Mouse (Mus musculus): ENCODE measurements around the gene Ctxn2.
"Not testable (repeated sequence)": the region's sequence is repeated elsewhere in the genome, so short reads cannot be mapped to it uniquely, and the experiment has no call there.

The Ctxn2 gene

DNA sequence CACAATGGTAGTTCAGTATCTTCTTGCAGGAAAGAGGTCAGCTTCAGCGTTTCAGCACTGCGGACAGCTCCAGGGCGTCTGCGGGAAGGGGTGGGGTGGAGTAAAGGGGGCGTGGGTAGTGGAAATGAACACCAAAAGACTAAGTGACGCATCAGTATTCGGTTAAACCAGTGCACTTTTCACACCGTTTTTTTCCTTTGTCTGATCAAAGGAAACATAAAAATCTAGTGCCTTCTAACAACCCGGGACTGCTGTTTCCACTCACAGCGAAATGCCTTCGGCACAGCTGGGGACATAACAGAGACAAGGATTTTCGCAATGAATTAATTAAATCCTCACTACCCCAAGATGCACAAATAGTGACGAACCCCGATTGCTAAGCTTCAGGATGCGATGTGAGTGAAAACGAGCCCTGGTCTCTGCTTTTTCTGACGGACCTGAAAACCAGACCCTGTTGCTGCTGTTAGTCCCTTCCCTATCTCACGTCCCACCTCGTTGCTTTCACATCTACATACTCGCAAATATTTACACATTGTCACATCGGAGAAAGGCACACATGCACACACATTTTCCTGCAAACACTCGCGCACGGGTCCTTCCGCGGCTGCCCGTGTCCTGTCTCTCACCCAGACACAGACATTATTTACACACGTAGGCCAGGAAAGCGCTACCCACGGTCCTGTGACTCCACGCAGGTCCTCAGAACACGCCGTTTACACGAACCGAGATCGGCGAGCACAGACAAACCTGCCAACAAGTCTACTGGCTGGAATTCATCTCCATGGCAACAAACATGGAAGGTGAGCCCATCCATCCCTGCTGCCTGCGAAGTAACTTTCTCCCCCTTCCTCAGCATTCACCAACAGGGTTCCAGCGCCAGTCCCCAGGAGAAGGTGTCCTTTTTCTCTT lies at the start of gene Ctxn2:
Gene Ctxn2 (plus strand): TSS at position 790 of the 909 bp plus-strand sequence.
- DNase-seq (ENCODE audit: low read depth, low spot score) = peak; percentile 72

DNA sequence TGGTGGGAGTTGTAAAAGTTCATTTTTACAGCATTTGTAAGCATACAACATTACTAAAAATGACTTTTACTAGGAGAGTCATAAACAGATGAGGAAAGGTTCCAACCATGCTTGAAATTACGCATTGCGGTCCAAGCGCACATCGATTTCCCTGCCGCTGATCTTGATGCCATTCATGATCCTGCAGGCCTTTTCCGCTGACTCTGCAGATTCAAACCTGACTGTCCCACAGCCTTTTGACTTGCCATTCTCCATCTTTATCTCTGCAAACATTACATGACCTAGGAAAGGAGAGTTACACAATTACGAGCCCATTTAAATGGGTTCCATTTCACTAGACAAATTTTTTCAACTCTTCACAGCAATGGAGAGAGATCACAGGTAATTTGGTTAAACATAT lies 47.7 kb upstream of the Ctxn2 start:
- no peak for DNase-seq (ENCODE audit: low read depth, low spot score)

GRCm38 (mm10) chr2:125092123-125092522 lies 44.4 kb upstream of the Ctxn2 start:
- not testable (repeated sequence) for DNase-seq (ENCODE audit: low read depth, low spot score)

- DNase-seq (ENCODE audit: low read depth, low spot score) = not testable (repeated sequence)
Measured at GRCm38 (mm10) chr2:125104491-125104890, 32.0 kb upstream of the Ctxn2 start.

- not testable (repeated sequence) for DNase-seq (ENCODE audit: low read depth, low spot score)
Measured at GRCm38 (mm10) chr2:125106536-125106935, 30.0 kb upstream of the Ctxn2 start.

GRCm38 (mm10) chr2:125119381-125120110 lies 16.9 kb upstream of the Ctxn2 start:
- no peak for DNase-seq (ENCODE audit: low read depth, low spot score)

- peak; percentile 20 for DNase-seq (ENCODE audit: low read depth, low spot score)
Measured at GRCm38 (mm10) chr2:125122288-125122623, 14.2 kb upstream of the Ctxn2 start.

DNA sequence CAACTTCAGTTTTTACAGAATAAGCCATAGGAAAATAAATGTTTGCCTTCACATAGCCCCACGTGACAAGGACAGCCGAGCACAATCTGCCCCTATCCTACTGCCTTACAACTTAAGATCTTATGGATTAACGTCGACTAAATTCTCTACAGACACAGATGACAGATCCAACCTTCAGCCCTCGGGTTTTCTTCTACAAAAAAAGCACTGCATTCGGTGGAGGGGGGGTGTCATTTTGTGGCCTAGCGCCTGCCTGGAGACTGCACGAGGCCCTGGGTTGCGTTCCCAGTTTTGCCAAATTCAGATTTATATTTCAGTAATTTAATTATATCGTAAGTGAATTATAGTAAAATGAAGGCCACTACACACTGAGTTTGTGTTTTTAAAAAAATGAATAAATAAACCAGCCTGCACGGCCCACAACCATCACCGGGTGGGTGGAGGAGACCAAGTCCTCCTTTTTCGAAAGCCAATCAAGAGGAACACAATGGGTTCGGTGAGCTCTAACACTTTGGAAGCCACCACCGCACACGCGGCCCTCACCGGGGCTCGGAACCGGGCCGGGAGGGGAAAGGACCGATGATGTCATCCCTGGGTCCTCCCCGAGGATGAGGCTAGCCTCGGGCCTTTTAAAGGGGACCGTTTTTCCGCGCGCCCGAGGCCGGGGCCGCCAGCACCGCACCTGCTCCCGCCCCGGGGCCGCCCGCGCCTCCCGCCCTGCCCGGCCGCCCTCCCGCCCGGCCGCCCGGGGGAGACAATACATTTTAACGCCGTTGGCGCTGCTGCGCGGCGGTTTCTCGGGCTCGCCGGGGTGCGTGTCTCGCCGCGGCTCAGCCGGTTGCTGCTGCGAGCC lies 13.6 kb upstream of the Ctxn2 start:
- DNase-seq (ENCODE audit: low read depth, low spot score) = peak; percentile 70

DNA sequence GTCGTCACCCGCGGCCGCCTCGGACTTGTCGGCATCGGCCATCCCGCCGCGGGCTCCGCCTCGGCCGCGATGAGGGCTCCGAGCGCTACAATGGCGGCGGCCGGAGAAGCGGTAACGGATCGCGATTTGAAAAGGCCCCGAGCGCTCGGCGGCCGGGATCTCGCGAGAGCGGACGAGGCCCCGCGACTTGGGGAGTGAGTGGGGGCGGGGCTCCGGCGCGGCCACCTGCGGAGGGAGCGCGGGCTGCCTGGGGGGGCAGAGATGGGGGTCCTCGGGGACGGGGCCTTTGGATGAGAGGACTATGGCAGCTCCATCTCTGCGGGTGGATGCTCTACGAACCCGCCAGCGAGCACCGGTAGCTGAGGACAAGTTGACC lies 13.0 kb upstream of the Ctxn2 start, which contains the start of gene Myef2:
Gene Myef2 (minus strand): TSS at position 185 of the 376 bp plus-strand sequence.
- DNase-seq (ENCODE audit: low read depth, low spot score) = peak; percentile 89

GRCm38 (mm10) chr2:125125824-125126223 lies 10.7 kb upstream of the Ctxn2 start:
- no peak for DNase-seq (ENCODE audit: low read depth, low spot score)

GRCm38 (mm10) chr2:125126792-125127191 lies 9.7 kb upstream of the Ctxn2 start:
- no peak for DNase-seq (ENCODE audit: low read depth, low spot score)

GRCm38 (mm10) chr2:125134113-125134512 lies 2.4 kb upstream of the Ctxn2 start:
- DNase-seq (ENCODE audit: low read depth, low spot score) = no peak

DNA sequence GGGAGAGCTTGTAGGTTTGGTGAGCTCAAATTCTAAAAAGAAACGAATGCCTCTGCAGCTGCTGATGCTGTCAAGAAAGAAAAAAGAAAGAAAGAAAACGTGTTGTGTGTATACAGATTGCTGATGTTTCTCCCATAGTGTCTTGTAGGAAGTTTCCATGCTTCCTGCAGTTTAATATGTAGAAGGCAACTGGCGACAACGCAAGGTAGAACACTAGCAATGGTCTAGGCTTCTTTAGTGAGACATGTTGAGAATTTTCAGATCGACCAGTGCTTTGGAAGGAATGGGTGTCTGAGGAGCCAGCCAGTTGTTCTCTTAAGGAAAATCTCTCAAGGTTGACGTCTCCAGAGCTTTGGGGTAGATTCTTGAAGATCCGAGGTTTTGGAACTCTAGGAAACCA lies 354 bp downstream of the Ctxn2 start:
- no peak for DNase-seq (ENCODE audit: low read depth, low spot score)

DNA sequence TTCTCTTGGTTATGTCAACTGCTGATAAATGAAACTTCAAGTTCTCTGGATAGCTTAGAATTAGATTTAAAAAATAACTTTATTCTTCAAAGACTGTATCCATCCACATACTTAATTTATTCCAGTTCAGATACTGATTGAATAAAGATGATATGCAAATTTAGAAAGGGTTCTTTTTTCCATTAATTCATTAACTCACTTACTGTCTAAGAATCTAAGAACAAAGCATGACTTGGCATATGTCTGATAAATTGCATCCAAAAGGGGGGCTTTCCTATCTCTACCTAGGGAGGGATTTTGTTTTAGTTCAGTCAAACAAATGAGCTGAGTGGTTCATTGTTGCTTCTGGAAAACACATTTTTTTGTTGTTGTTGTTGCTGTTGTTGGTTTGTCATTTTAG lies 5.8 kb downstream of the Ctxn2 start:
- no peak for DNase-seq (ENCODE audit: low read depth, low spot score)

GRCm38 (mm10) chr2:125152388-125152787 lies 15.9 kb downstream of the Ctxn2 start, which contains the start of gene Slc12a1:
TSS of gene Slc12a1 (plus strand) at chr2:125152505.
- DNase-seq (ENCODE audit: low read depth, low spot score) = no peak

GRCm38 (mm10) chr2:125154294-125154693 lies 17.8 kb downstream of the Ctxn2 start:
- DNase-seq (ENCODE audit: low read depth, low spot score) = no peak

- DNase-seq (ENCODE audit: low read depth, low spot score) = no peak
Measured at GRCm38 (mm10) chr2:125155504-125155903, 19.0 kb downstream of the Ctxn2 start.

DNA sequence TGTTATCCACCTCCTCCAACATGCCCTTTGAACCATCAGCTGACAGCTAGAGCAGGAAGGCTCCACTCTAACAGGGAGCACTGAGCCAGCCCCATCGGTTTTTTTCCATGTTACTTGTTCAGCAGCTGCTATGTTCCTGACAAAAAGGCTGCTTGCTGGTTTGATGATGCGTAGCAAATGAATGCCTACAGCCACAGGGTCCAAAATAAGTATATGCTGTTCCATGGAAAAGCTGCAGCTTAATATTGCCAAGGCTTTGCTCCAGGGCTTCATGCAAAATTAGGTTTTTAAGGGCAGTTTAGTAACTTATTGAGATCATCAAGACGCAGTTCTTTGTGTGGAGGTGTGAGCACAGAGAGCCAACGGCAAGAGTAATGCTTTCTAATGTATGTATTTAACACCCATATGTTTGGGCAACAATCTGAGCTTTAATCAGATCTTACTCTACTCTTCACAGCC lies 25.5 kb downstream of the Ctxn2 start:
- DNase-seq (ENCODE audit: low read depth, low spot score) = no peak

GRCm38 (mm10) chr2:125178225-125178798 lies 41.8 kb downstream of the Ctxn2 start:
- no peak for DNase-seq (ENCODE audit: low read depth, low spot score)

- no peak for DNase-seq (ENCODE audit: low read depth, low spot score)
Measured at GRCm38 (mm10) chr2:125187904-125188303, 51.4 kb downstream of the Ctxn2 start.

DNA sequence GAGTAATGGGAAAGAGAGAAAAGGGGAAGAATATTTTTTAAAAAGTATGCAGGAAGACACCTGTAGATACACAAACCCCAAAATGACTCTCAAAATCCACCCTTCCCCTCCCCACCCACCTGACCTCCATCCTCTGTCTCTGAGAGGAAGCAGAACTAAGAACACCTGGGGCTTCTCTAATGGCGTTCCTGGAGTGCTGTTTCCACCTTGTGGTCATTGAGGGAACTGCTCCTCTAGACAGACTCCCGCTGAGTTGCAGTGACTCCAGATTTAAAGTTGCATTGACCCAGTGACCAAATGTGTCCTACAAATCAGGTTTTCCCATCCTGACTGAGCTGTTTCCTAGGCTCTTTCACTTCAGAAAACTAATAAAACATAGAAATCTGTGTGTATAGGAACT lies 52.7 kb downstream of the Ctxn2 start:
- DNase-seq (ENCODE audit: low read depth, low spot score) = peak; percentile 51

All from CD4-positive helper T cell, adult 2 months (primary cell).